Mouse (Mus musculus): ENCODE measurements around the gene Phlda2. TPM values are rescaled to one million over a fixed set of nuclear protein-coding genes. Genes with fewer than 3 reads are reported as not detected.

The Phlda2 gene
- polyA plus RNA-seq, 1 experiment from 2014 or later, result 0.54 TPM

GRCm38 (mm10) chr7:143500912-143501311 is 2.0 kb downstream of the Phlda2 start:
- no peak for ATAC-seq (ENCODE audit: low FRiP score, low read depth)
- no peaks in the 10 kb centered on the region for H3K36me3 ChIP-seq
- peaks cover 53% of the 10 kb centered on the region for H3K27me3 ChIP-seq
- H3K4me1 ChIP-seq (replicated peaks), result peaks cover 16% of the 10 kb centered on the region
- no peak overlapping the region for H3K9ac ChIP-seq
- no peaks in the 10 kb centered on the region for H3K9me3 ChIP-seq
- H3K4me2 ChIP-seq, result no peak overlapping the region
- no peak overlapping the region for H3K4me3 ChIP-seq
- no peak overlapping the region for H3K27ac ChIP-seq (replicated peaks)
- 53% methylated on average over 2 of the region's 2 CpGs for WGBS

- H3K4me3 ChIP-seq, result no peak overlapping the region
- no peak overlapping the region for H3K9ac ChIP-seq
- H3K27ac ChIP-seq (replicated peaks), result no peak overlapping the region
- H3K27me3 ChIP-seq, result peaks cover 37% of the 10 kb centered on the region
- no peak for ATAC-seq (ENCODE audit: low FRiP score, low read depth)
- no peaks in the 10 kb centered on the region for H3K9me3 ChIP-seq
- H3K4me2 ChIP-seq, result no peak overlapping the region
- peaks cover 16% of the 10 kb centered on the region for H3K4me1 ChIP-seq (replicated peaks)
- 93% methylated on average over 4 of the region's 4 CpGs for WGBS
- no peaks in the 10 kb centered on the region for H3K36me3 ChIP-seq
Measured at GRCm38 (mm10) chr7:143498584-143498983, 4.4 kb downstream of the Phlda2 start.

- Histone ChIP-seq H3K36me3 (no peaks in the 10 kb centered on the region), H3K4me3 (no peak overlapping the region), H3K27ac (replicated peaks) (no peak overlapping the region), H3K9ac (no peak overlapping the region), H3K4me1 (replicated peaks) (no peaks in the 10 kb centered on the region), H3K27me3 (peaks cover 11% of the 10 kb centered on the region), H3K4me2 (no peak overlapping the region), H3K9me3 (no peaks in the 10 kb centered on the region)
- WGBS, result 85% methylated on average over 8 of the region's 8 CpGs
- ATAC-seq (ENCODE audit: low FRiP score, low read depth), result no peak
Measured at GRCm38 (mm10) chr7:143495104-143495961, 7.6 kb downstream of the Phlda2 start.

- H3K9ac ChIP-seq, result no peak overlapping the region
- no peak overlapping the region for H3K4me2 ChIP-seq
- H3K27ac ChIP-seq (replicated peaks), result no peak overlapping the region
- 86% methylated on average over 6 of the region's 6 CpGs for WGBS
- H3K36me3 ChIP-seq, result no peaks in the 10 kb centered on the region
- H3K9me3 ChIP-seq, result no peaks in the 10 kb centered on the region
- ATAC-seq (ENCODE audit: low FRiP score, low read depth), result no peak
- no peak overlapping the region for H3K4me3 ChIP-seq
- H3K27me3 ChIP-seq, result no peaks in the 10 kb centered on the region
- H3K4me1 ChIP-seq (replicated peaks), result no peaks in the 10 kb centered on the region
Measured at GRCm38 (mm10) chr7:143493616-143494126, 9.3 kb downstream of the Phlda2 start.

GRCm38 (mm10) chr7:143489735-143490134 is 13.2 kb downstream of the Phlda2 start:
- H3K27me3 ChIP-seq, result no peaks in the 10 kb centered on the region
- H3K9ac ChIP-seq, result no peak overlapping the region
- no peak overlapping the region for H3K4me2 ChIP-seq
- WGBS, result 89% methylated on average over 6 of the region's 6 CpGs
- H3K4me3 ChIP-seq, result no peak overlapping the region
- H3K9me3 ChIP-seq, result no peaks in the 10 kb centered on the region
- H3K27ac ChIP-seq (replicated peaks), result no peak overlapping the region
- no peaks in the 10 kb centered on the region for H3K4me1 ChIP-seq (replicated peaks)
- ATAC-seq (ENCODE audit: low FRiP score, low read depth), result no peak
- no peaks in the 10 kb centered on the region for H3K36me3 ChIP-seq

- Histone ChIP-seq H3K4me2 (no peak overlapping the region), H3K36me3 (no peaks in the 10 kb centered on the region), H3K4me1 (replicated peaks) (no peaks in the 10 kb centered on the region), H3K9ac (no peak overlapping the region), H3K27me3 (0 out of 2 replicates have a peak, but pooled peaks cover 6% of the 10 kb centered on the region), H3K9me3 (no peaks in the 10 kb centered on the region), H3K27ac (replicated peaks) (no peak overlapping the region), H3K4me3 (no peak overlapping the region)
- 9% methylated on average over 6 of the region's 6 CpGs for WGBS
- no peak for ATAC-seq (ENCODE audit: low FRiP score, low read depth)
Measured at GRCm38 (mm10) chr7:143482541-143482940, 20.4 kb downstream of the Phlda2 start.

- Histone ChIP-seq H3K4me2 (no peak overlapping the region), H3K36me3 (no peaks in the 10 kb centered on the region), H3K27ac (replicated peaks) (no peak overlapping the region), H3K9ac (no peak overlapping the region), H3K4me3 (no peak overlapping the region), H3K27me3 (0 out of 2 replicates have a peak, but pooled peaks cover 6% of the 10 kb centered on the region), H3K9me3 (no peaks in the 10 kb centered on the region), H3K4me1 (replicated peaks) (no peaks in the 10 kb centered on the region)
- WGBS, result 60% methylated on average over 5 of the region's 5 CpGs
- no peak for ATAC-seq (ENCODE audit: low FRiP score, low read depth)
Measured at GRCm38 (mm10) chr7:143481806-143482387, 21.1 kb downstream of the Phlda2 start.

- Histone ChIP-seq H3K4me2 (no peak overlapping the region), H3K9ac (no peak overlapping the region), H3K36me3 (no peaks in the 10 kb centered on the region), H3K4me1 (replicated peaks) (no peaks in the 10 kb centered on the region), H3K27ac (replicated peaks) (no peak overlapping the region), H3K27me3 (0 out of 2 replicates have a peak, but pooled peaks cover 6% of the 10 kb centered on the region), H3K4me3 (no peak overlapping the region), H3K9me3 (no peaks in the 10 kb centered on the region)
- no peak for ATAC-seq (ENCODE audit: low FRiP score, low read depth)
- WGBS, result 37% methylated on average over 13 of the region's 13 CpGs
Measured at GRCm38 (mm10) chr7:143480498-143480897, 22.5 kb downstream of the Phlda2 start.

- no peak overlapping the region for H3K9ac ChIP-seq
- H3K4me1 ChIP-seq (replicated peaks), result no peaks in the 10 kb centered on the region
- H3K27ac ChIP-seq (replicated peaks), result no peak overlapping the region
- ATAC-seq (ENCODE audit: low FRiP score, low read depth), result no peak
- H3K9me3 ChIP-seq, result no peaks in the 10 kb centered on the region
- 0 out of 2 replicates have a peak, but pooled peaks cover 6% of the 10 kb centered on the region for H3K27me3 ChIP-seq
- no peak overlapping the region for H3K4me3 ChIP-seq
- no peak overlapping the region for H3K4me2 ChIP-seq
- 89% methylated on average over 5 of the region's 5 CpGs for WGBS
- no peaks in the 10 kb centered on the region for H3K36me3 ChIP-seq
Measured at GRCm38 (mm10) chr7:143477800-143478199, 25.1 kb downstream of the Phlda2 start.

- no peak for ATAC-seq (ENCODE audit: low FRiP score, low read depth)
- H3K4me1 ChIP-seq (replicated peaks), result no peaks in the 10 kb centered on the region
- H3K27ac ChIP-seq (replicated peaks), result no peak overlapping the region
- no peak overlapping the region for H3K4me3 ChIP-seq
- H3K9me3 ChIP-seq, result no peaks in the 10 kb centered on the region
- no peak overlapping the region for H3K9ac ChIP-seq
- H3K36me3 ChIP-seq, result no peaks in the 10 kb centered on the region
- no peak overlapping the region for H3K4me2 ChIP-seq
- H3K27me3 ChIP-seq, result 0 out of 2 replicates have a peak, but pooled peaks cover 6% of the 10 kb centered on the region
- WGBS, result 82% methylated on average over 3 of the region's 3 CpGs
Measured at GRCm38 (mm10) chr7:143476702-143477335, 26.1 kb downstream of the Phlda2 start.

- Histone ChIP-seq H3K4me1 (replicated peaks) (no peaks in the 10 kb centered on the region), H3K36me3 (no peaks in the 10 kb centered on the region), H3K9ac (no peak overlapping the region), H3K4me2 (no peak overlapping the region), H3K27ac (replicated peaks) (no peak overlapping the region), H3K4me3 (no peak overlapping the region), H3K9me3 (no peaks in the 10 kb centered on the region), H3K27me3 (0 out of 2 replicates have a peak, but pooled peaks cover 2% of the 10 kb centered on the region)
- 80% methylated on average over 11 of the region's 11 CpGs for WGBS
- no peak for ATAC-seq (ENCODE audit: low FRiP score, low read depth)
Measured at GRCm38 (mm10) chr7:143475876-143476275, 27.1 kb downstream of the Phlda2 start.

- H3K27me3 ChIP-seq, result no peaks in the 10 kb centered on the region
- no peaks in the 10 kb centered on the region for H3K4me1 ChIP-seq (replicated peaks)
- H3K27ac ChIP-seq (replicated peaks), result no peak overlapping the region
- ATAC-seq (ENCODE audit: low FRiP score, low read depth), result no peak
- no peak overlapping the region for H3K4me2 ChIP-seq
- H3K9me3 ChIP-seq, result no peaks in the 10 kb centered on the region
- H3K36me3 ChIP-seq, result no peaks in the 10 kb centered on the region
- 31% methylated on average over 10 of the region's 10 CpGs for WGBS
- H3K9ac ChIP-seq, result no peak overlapping the region
- no peak overlapping the region for H3K4me3 ChIP-seq
Measured at GRCm38 (mm10) chr7:143474811-143475210, 28.1 kb downstream of the Phlda2 start.

Data from hindbrain, embryonic 15.5 days (tissue).